Mouse (Mus musculus): ENCODE data around the gene Zfyve28.

The Zfyve28 gene

DNA sequence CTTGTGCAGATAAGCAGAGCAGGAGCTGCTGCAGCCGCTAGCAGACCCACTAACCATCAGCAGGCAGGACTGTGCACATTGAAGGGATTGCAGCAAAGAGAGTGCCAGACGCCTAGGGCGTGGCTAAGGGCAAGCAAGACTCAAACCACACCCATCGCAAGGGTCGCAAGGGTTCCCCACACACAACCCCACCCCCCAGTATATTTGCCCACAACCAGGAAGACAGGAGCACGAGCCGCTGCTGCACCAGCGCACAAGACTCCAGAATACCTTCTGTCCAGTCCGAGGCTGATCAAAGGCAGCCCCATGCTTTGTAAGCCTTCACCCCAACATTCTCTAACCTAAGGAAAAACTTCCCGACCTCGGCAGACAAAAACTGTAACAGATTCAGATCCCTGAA, 1.7 kb downstream of the Zfyve28 start:
- DNase-seq (ENCODE audit: low spot score in 2 of 2), result no peak

DNA sequence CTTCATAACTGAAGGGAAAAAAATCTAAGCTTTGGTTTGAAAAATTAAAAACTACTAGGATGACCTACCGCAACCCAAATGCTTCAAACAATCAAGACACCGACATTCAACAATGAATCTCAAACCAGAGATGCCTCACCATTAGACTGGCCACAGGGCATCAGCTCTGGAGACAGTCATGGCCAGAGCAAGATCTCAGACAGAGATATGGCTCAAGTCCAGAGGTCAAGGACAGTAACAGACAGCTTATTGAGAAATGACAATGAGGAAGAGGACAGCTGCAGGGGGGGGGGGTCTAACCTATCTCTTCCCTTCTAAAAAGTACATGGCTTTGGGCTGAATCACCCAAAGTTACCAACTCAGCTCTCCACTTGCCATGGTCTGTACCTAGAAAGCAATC, 3.0 kb downstream of the Zfyve28 start:
- DNase-seq (ENCODE audit: low spot score in 2 of 2), result no peak

DNA sequence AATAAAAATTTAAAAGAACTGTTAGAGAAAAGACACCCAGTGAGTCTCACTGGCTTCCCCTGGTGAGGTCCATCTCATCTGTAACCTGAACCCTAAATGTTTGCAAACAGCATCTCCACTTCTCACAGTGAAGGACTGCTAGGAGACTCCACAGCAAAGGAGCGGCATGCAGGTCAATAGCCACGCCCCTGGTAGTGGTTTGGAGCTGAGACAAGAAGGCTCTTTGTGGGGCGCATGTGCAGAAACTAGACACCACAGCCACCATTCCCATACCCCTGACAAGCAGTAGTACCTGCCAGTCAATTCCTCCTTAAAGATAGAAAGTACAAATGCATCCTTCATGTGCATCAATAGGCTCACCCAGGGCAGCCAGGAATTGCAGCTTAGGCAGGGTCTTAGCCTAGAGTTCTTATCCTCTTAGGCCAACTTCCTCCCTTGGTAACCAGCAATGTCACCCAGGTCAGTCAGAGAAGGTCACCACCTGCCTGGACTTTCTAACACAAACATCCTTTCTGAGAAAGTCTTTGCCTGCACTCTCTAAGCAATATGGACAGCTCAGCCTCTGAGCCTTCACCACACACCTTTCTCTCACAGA, 4.0 kb downstream of the Zfyve28 start:
- DNase-seq (ENCODE audit: low spot score in 2 of 2), result no peak

DNA sequence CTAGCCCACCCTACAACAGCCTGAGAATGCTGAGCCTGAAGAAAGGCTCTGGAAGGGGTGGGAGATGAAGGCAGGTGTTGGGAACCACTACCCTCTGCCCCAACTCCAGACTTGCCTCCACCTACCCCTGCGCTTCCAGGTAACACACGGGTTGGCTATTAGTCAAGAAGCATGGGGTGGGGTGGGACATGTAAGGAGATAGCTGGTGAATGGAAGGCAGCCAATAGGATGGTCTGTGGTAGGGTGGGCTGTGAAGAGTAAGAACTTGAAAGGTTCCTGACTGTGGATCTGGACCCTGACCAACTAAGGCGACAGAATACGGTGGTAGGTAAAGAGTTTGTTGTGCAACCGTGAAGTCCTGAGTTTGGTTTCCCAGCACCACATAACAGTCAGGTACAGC, 4.9 kb downstream of the Zfyve28 start:
- no peak for DNase-seq (ENCODE audit: low spot score in 2 of 2)

DNA sequence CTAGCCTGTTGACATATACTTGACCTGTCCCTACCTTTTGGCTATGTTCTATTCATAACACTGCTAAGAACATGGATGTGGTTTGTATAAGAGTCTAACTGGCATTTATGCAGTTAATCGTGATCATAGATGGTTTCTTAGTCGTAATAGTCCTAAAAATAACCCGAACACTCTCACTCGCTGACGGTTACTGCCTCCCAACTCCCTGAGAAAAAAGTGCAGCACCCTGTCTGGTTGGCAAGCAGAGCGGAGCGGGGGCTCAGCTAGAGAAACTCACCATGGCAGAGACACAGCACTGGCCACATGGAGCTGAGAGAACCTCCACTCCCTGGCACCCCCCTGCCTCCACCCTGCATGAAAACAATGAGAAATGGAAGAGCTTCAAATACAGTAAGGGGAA, 7.3 kb downstream of the Zfyve28 start:
- no peak for DNase-seq (ENCODE audit: low spot score in 2 of 2)

DNA sequence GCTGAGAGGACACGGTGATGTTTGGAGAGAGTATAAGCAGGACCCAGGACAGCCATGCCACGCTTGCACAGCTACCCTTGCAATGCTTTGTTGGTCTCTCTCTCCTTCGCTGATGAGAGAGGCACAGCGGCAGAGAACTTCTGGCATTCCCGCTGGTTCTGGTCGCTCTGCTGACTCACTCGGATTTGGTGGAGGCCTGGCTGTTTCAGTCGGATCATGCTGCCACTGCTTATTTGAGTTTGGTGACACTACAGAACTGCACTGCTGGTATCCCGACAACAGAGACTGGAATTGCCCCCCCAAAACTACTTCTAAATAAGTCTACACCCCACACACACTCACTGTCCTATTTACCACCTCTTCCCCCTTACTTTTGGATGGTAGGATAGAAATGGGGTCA, 9.0 kb downstream of the Zfyve28 start:
- no peak for DNase-seq (ENCODE audit: low spot score in 2 of 2)

DNA sequence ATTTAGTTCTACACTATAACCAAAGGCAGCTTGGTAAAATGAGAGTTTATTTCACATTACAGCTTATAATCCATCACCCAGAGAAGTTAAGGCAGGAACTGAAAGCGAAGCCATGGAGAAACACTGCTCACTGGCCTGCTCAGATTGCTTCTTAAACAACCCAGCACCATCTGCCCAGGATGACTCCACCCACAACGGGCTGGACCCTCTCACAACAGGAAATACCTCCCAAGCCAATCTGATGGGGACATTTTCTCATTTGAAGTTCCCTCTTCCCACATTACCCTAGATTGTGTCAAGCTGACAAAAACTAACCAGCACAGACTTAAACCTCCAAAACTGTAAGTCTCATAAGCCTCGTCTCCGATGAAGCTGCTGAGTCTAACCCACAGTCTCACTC, 10.2 kb downstream of the Zfyve28 start:
- DNase-seq (ENCODE audit: low spot score in 2 of 2), result no peak

DNA sequence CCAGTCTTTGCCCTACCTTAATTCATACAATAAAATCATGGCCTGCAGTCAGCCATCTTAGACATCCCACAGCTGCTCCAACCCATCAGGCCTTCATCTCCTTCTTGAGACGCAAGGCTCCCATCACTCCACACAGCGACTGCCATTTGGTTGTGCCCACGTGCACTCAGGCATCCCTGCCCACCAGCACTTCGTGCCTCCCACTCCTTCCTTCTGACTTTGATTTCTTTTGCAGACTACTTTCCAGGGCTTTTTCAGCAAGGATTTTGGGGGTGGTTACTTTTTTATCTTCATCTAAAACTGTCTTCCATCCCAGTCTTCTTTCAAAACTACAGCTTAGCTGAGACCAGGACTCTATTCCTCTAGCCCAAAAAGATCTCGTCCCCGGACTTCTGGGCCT, 11.5 kb downstream of the Zfyve28 start:
- no peak for DNase-seq (ENCODE audit: low spot score in 2 of 2)

DNA sequence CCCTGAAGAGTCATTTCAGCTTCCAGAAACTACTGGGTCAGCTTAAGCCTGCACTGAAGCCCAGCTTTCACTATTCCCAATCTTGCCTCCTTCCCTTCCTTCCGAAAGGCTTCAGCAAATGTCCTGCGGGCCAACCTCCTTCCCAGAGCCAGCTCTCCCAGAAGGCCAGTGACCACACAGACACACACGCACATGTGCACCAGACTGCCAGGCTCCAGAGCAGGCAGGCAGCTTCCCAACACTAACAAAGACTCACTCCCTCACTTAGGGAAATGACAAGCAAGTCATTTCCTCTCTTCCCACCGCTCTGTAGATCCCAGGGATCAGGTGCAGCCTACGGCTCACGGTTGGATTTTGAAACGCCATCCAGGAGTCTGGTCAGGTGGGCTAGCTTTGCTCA, 12.1 kb downstream of the Zfyve28 start:
- no peak for DNase-seq (ENCODE audit: low spot score in 2 of 2)

DNA sequence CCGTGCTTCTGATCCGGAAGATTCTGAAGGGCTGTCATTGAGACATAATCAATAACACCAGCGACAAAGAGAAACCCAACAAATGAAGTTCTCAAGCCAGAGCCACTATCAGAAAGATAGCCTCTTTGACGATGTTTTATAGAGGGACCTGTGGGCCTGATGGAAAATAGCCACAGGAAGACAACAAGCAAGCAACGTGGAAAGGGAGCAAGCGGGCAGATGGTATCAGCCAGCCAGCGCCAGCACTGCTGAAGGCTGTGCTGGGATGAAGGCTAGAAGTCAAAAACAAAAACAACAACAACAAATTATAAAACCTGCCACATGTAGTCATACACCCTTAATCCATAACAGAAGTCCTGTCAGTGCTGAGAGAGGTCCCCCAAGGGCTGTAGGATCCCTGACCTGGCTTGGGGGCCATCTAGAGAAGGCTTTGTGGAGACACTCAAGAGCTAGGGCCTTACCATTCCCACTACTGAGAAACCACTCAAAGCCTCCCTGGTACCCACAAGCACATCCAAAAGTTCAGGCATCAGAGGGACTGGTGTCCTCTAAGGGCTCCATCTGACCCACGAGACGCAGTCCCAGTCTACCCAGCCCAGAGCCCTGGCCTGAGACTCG, 13.5 kb downstream of the Zfyve28 start:
- DNase-seq (ENCODE audit: low spot score in 2 of 2), result no peak

DNA sequence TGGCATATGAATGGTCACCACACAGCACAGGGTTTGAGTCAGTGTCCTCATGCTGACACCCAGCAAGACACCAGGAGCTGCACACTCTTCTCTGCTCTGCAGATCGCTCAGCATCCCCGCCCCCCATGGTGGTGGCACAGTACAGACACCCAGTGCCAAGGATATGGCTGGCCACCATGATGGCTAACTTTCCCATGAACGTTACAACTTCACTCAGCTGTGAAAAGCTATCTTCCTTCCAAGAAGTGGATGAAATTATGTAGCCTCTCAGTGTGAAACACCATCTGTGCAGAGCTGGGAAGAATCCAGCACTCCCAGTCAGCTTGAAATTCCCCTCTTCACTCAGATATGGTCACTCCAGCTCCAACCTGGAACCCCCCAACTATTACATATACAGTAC, 14.0 kb downstream of the Zfyve28 start:
- no peak for DNase-seq (ENCODE audit: low spot score in 2 of 2)

DNA sequence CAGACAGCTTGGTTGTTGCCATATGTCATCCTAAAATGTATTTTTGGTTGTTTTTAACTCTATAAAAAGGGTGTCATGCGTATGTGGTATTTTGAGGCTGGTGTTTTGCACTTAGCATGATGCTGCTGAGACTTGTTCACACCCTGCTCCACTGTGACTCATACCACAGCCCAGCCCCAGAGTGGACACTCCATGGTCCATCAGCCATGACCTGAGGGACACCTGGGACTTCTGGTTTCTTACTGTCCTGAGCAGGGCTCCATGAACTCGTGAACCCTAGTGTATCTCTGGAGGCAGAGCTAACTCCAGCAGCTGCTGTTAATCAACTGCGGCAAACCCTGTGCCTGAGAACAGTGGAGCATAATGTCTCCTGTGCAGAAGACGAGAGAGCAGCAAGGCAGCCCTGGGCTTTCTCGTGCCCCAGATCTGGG, 15.0 kb downstream of the Zfyve28 start:
- no peak for DNase-seq (ENCODE audit: low spot score in 2 of 2)

DNA sequence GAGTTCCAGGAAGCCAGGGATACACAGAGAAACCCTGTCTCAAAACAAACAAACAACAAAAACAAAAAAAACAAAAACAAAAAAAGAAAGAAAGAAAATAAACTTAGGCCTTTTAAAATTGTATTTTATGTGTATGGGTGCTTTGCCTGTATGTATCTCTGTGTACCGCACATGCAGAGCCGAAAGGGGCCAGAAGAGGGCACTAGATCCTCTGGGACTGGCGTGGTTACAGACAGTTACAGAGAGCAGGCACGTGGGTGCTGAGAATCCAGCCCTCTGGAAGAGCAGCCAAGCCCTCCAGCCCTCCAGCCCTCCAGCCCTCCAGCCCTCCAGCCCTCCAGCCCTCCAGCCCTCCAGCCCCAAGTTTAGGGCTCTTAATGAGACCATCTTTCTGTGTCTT, 16.5 kb downstream of the Zfyve28 start:
- no peak for DNase-seq (ENCODE audit: low spot score in 2 of 2)

DNA sequence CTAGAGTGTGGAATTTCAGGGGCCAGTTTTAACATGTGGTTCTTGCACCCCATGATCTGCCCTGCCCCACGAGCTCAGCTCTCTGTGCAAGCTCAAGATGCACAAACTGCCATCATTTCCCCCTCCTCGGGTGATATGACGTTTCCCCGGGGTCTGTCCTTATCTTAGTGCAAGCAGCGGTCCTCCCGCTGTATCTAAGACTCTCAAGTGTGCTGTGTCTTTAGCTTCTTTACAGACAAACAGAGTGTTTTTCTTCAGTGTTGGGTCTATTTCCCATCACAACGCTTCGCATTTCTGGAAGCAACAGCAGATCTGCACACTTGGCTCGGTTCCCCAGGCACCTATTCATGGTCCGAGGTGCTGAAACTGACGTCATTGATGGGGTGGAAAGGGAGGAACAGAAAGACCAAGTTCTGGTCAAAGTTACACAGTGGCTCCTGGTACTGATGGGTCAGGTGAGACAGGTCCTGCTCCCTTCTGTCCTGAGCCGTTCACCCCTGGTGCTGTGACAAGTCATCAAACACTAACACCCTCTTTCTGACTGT, 18.3 kb downstream of the Zfyve28 start:
- DNase-seq (ENCODE audit: low spot score in 2 of 2), result no peak

DNA sequence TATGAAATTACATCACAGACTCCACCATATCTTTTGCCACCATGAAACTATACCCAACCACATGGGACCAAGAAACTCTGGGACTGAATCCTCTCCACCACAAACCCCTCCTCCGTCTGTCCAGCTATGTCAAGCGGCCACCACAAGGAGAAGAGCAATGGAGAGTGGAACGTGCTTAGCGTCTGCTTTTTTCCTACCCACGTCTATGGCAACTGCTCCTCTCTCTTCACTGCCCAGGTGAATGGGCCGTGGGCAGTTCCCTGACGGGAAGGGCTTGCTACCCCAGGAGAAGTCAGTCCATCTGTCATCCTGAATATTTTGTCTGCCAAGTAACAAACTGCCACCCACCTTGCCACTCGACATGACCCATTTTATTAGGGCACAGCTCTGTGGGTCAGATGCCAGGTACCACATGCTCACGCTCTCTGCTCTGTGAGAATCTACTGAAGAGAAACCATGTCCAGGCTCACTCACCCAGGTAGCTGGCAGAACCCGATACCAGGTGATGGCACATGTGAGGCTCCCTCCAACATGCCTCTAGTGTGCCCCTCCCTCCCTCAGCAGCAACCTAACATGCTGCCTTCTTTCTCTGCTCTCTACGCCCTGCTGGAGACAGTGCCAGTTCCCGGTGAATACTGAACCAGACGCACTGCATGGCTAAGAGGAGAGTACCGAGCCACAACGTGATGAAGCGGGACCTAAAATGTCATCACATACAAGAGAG, 18.9 kb downstream of the Zfyve28 start:
- peak in 1 of 2 experiments; percentile 57 for DNase-seq (ENCODE audit: low spot score in 2 of 2)

DNA sequence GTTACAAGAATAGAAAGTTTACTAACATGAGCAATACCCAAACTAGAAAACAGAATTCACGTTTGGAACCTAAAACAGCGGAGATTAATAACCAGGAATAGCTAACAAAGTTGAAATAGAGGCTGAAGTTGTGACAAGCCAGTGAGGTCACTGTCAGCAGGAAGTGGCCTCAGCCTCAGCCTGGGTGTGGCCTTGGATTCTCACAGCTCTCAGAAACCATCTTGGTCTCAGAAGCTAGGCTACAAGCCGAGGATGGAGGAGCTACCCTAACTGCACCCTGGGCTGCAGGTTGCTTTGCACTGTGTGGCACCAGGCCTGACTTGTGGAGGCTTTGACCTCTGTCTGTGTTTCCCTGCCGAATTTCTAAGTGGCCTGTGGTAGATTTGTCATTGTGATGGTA, 22.2 kb downstream of the Zfyve28 start:
- DNase-seq (ENCODE audit: low spot score in 2 of 2), result no peak

DNA sequence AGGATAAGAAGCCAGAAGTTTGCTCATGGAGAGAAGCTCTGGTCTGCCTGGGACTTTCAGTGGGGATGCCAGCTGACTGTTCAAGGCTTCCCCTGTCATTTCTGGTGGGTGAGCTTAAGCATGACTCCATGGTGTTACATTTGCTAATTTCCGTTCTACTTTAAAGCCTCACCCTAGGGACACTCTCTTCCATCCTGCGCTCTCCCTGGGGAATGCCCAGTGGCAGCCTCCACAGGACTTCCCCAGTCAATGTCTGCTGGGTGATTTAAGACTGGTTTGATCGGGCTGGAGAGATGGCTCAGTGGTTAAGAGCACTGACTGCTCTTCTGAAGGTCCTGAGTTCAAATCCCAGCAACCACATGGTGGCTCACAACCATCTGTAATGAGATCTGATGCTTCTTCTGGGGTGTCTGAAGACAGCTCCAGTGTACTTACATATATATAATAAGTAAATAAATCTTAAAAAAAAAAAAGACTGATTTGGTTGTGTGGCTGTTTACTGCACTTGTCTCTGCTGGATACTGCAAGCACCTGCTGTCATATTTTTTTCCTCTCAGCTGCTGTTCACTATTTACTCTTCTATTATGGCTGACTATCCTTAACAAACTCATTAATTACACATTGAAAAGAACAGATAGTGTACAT, 29.0 kb downstream of the Zfyve28 start:
- no peak for DNase-seq (ENCODE audit: low spot score in 2 of 2)

DNA sequence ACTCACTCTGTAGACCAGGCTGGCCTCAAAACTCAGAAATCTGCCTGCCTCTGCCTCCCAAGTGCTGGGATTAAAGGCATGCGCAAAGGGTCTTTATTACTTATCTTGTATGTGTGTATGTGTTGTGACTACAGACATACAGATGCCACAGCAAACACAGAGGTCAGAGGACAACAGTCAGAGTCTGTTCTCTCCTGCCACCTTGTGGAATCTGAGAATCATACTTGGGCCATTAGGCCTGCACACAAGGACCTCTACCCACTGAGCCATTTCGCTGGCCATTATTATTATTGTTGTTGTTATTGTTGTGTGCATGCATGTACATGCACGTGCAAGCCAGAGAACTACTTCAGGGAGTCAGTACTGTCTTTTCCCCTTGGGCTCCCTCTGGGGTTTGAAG, 33.1 kb downstream of the Zfyve28 start:
- DNase-seq (ENCODE audit: low spot score in 2 of 2), result no peak

DNA sequence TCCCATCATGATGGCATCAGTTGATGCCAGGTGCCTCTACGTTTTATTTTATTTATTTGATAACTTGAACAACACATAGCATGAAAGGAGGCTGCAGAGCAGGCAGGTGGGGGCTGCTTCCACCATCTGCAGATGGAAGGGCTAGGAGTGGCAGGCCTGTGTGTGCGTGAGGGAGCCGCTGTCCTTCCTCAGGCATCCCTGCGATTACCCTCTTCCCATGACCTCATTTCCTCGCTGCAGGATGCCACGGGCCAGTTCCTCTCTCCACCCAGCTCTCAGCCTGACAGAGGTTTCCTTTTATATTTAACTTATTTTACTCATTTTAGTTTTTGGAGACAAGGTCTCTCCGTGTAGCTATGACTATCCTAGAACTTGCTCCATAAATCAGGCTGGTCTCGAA, 33.9 kb downstream of the Zfyve28 start:
- no peak for DNase-seq (ENCODE audit: low spot score in 2 of 2)

DNA sequence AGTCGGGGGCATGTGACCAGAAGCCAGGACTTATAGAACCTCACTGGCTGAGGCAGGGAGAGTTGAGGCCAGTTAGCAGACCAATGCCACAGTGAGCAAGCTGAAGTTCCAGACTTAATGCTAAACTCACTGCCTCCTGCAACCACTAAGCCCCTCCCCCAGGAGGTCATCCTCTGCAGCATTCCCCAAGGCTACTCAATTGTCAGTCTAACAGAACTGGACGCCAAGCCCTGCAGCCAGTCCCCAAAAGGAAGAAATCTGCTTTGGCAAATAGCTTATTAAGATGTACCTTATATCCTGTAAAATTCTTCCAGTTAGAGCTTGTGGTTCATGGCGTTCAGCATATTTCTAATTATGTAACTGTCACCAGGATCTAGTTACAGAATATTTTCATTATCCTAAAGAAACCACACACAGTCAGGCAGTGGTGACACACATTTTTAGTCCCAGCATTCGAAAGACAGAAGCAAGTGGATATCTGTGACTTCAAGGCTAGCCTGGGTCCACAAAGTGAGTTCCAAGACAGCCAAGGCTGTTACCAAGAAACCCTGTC, 35.2 kb downstream of the Zfyve28 start:
- no peak for DNase-seq (ENCODE audit: low spot score in 2 of 2)

DNA sequence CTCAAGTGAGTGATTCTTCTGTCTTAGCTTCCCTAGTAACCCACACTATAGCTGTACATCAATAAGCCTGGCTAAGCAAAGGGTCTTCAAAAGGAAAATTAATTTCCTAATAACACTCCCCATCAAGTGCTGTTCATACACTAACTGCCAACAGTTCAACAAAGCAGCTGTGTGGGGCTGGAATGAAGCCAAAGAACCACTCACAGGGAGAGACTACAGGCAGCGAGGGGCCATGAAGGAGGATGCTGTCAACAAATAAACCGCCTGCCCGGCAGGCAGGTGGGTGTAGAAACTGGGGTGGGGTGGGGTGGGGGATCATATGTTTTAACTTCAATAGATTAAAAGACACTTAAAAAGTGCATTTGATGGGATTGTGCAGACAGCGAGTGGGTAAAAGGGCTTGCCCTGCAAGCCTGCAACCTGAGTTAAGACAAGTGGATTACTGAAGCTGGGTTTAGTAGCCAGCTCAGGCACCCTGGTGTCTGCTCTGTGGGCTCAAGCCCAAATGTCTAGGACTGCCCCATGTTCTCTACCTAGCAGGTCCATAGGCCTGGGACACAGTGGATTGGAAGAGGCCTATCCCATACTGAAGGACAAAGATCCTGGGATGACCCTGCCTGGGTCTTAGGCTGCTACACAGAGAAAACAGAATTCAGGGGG, 35.8 kb downstream of the Zfyve28 start:
- DNase-seq (ENCODE audit: low spot score in 2 of 2), result no peak

DNA sequence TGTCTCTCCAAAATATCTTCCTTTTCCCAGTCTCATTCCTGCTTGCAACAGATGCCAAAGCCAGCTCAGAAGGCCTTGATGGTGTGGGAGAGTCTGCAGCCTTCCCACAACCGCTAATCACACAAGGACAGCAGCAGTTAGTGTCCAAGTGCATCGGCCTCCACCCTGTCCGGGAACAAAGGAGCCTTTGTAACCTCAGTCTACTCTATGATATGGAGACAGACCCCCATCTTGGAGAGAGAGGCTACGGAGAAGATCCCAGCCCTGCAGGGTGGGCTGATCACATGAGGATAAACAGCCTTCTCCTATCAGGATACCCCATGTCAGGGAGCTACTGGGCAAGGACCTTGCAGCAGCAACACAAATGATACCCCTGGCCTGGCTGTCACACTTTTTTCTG, 36.5 kb downstream of the Zfyve28 start:
- DNase-seq (ENCODE audit: low spot score in 2 of 2), result no peak

Measured in urinary bladder, postnatal 4 days (tissue).